Mouse (Mus musculus) cerebellum, adult 2 months (tissue): Measurements from ENCODE around the gene Dennd6b. TPM values are rescaled to one million over a fixed set of nuclear protein-coding genes. Genes with fewer than 3 reads are reported as not detected.

Source experiments
- DNase-seq, 2 experiments: peaks; one replicate each; pipeline ENCODE4 v3.0.0; 2021
- H3K27ac ChIP-seq: fragments of 200-500 bp; 2 replicates; pipeline ENCODE4 v1.5.1; 2012; ENCODE audit warnings: low read length, control low read depth, inconsistent platforms; ENCODE audit not compliant: insufficient read depth
- H3K27me3 ChIP-seq: fragments of 200-500 bp; 2 replicates; pipeline ENCODE4 v1.6.1; 2012; ENCODE audit warnings: inconsistent platforms, mild to moderate bottlenecking, low read length, moderate library complexity; ENCODE audit not compliant: control insufficient read depth, insufficient read depth
- H3K4me1 ChIP-seq: fragments of 200-500 bp; 2 replicates; pipeline ENCODE4 v1.6.1; 2011; ENCODE audit warnings: low read length; ENCODE audit not compliant: control insufficient read depth, insufficient read depth
- H3K4me3 ChIP-seq: fragments of 200-500 bp; replicated peaks from 2 replicates; pipeline ENCODE3; 2011; ENCODE audit warnings: mild to moderate bottlenecking, low read depth, low read length, control low read depth; ENCODE audit not compliant: insufficient read depth
- CTCF ChIP-seq: fragments of 200-500 bp; IDR thresholded peaks from 2 replicates; pipeline ENCODE4 v1.5.1; 2011; ENCODE audit warnings: low read depth, mild to moderate bottlenecking, control low read depth, low read length, moderate library complexity, borderline replicate concordance; ENCODE audit not compliant: insufficient read depth
- POLR2A ChIP-seq: fragments of 200-500 bp; IDR thresholded peaks from 2 replicates; pipeline ENCODE4 v1.6.1; 2011; ENCODE audit warnings: low read length, control low read depth, borderline replicate concordance; ENCODE audit not compliant: insufficient read depth
- WGBS: fragments of 180-500 bp; shearing (Covaris S2); methylation state at CpG from one replicate; pipeline ENCODE4 v1.1.7; 2018; 5-methylcytosine and 5-hydroxymethylcytosine counted together
- polyA plus RNA-seq: library from polyadenylated mRNA; depleted of rRNA; stranded (reverse); fragments of >200 nt; gene quantifications from 2 replicates; pipeline ENCODE4 v1.2.3, GENCODE M21; 2012; rRNA removed

Gene Dennd6b
- polyA plus RNA-seq, 1 experiment: 156 TPM

- Histone ChIP-seq H3K27ac (peak overlapping the region; percentile 97), H3K4me1 (peaks cover 30% of the 10 kb centered on the region), H3K4me3 (peak overlapping the region; percentile 43), H3K27me3 (no peaks in the 10 kb centered on the region)
- DNase-seq: peak in 1 of 2 experiments; percentile 53
- no peak for TF ChIP-seq POLR2A
- no peak for TF ChIP-seq CTCF
- WGBS: 35% methylated on average over 11 of the region's 11 CpGs
These were observed 58.8 kb downstream of the Dennd6b start for GRCm38 (mm10) chr15:89137378-89138045.

- no peak for DNase-seq
- Histone ChIP-seq H3K4me3 (no peak overlapping the region), H3K27ac (no peak overlapping the region), H3K4me1 (peaks cover 30% of the 10 kb centered on the region), H3K27me3 (no peaks in the 10 kb centered on the region)
- TF ChIP-seq POLR2A (no peak), CTCF (no peak)
- 98% methylated on average over 5 of the region's 5 CpGs for WGBS
These were observed 59.7 kb downstream of the Dennd6b start for GRCm38 (mm10) chr15:89136461-89137155.

Other genes starting within 250 kb of the Dennd6b start
- gene Ttll8, start 242.1 kb downstream of the Dennd6b start, polyA plus RNA-seq: 1.4 and 1.6 TPM in 2 replicates
- gene Mlc1, start 217.5 kb downstream of the Dennd6b start, polyA plus RNA-seq: 141 and 145 TPM in 2 replicates
- gene Mov10l1, start 213.6 kb downstream of the Dennd6b start, polyA plus RNA-seq: 0.02 TPM in 1 of 2 replicates, not detected in the other
- gene Panx2, start 136.8 kb downstream of the Dennd6b start, polyA plus RNA-seq: 134 and 155 TPM in 2 replicates
- 52.5 and 56.4 TPM in 2 replicates for gene Trabd, start 121.4 kb downstream of the Dennd6b start, polyA plus RNA-seq
- 58.1 and 65.6 TPM in 2 replicates for gene Selenoo, start 107.4 kb downstream of the Dennd6b start, polyA plus RNA-seq
- 77.4 and 82.1 TPM in 2 replicates for gene Tubgcp6, start 73.4 kb downstream of the Dennd6b start, polyA plus RNA-seq
- gene Hdac10, start 67.8 kb downstream of the Dennd6b start, polyA plus RNA-seq: 31.4 and 36.3 TPM in 2 replicates
- gene Mapk12, start 55.8 kb downstream of the Dennd6b start, polyA plus RNA-seq: 112 and 128 TPM in 2 replicates
- gene Mapk11, start 46.9 kb downstream of the Dennd6b start, polyA plus RNA-seq: 58.1 and 64.1 TPM in 2 replicates
- gene Plxnb2, start 15.7 kb downstream of the Dennd6b start, polyA plus RNA-seq: 127 and 141 TPM in 2 replicates
- gene Ppp6r2, start 15.1 kb upstream of the Dennd6b start, polyA plus RNA-seq: 240 and 262 TPM in 2 replicates
- 321 and 324 TPM in 2 replicates for gene Sbf1, start 118.8 kb upstream of the Dennd6b start, polyA plus RNA-seq
- gene Adm2, start 126.2 kb upstream of the Dennd6b start, polyA plus RNA-seq: not detected in 2 replicates
- not detected in 2 replicates for gene Miox, start 137.9 kb upstream of the Dennd6b start, polyA plus RNA-seq
- 21.0 and 21.1 TPM in 2 replicates for gene Lmf2, start 159.2 kb upstream of the Dennd6b start, polyA plus RNA-seq
- 134 and 137 TPM in 2 replicates for gene Ncaph2, start 159.2 kb upstream of the Dennd6b start, polyA plus RNA-seq
- gene Sco2, start 177.3 kb upstream of the Dennd6b start, polyA plus RNA-seq: 59.7 and 60.3 TPM in 2 replicates
- gene Tymp, start 180.5 kb upstream of the Dennd6b start, polyA plus RNA-seq: 5.5 and 5.7 TPM in 2 replicates
- gene Odf3b, start 182.8 kb upstream of the Dennd6b start, polyA plus RNA-seq: 18.3 and 24.4 TPM in 2 replicates
- 2.6 and 2.9 TPM in 2 replicates for gene Klhdc7b, start 188.4 kb upstream of the Dennd6b start, polyA plus RNA-seq
- not detected in 2 replicates for gene Syce3, start 214.0 kb upstream of the Dennd6b start, polyA plus RNA-seq
- 7.8 and 8.2 TPM in 2 replicates for gene Cpt1b, start 229.4 kb upstream of the Dennd6b start, polyA plus RNA-seq
- gene C730034F03Rik, start 233.1 kb upstream of the Dennd6b start, polyA plus RNA-seq: 4.2 and 4.7 TPM in 2 replicates
- gene Gm44502, start 233.2 kb upstream of the Dennd6b start, polyA plus RNA-seq: 0.15 and 0.51 TPM in 2 replicates
- gene Chkb, start 233.4 kb upstream of the Dennd6b start, polyA plus RNA-seq: 101 and 102 TPM in 2 replicates